Mouse (Mus musculus) inflammation-experienced regulatory T-cells, adult 6 months (primary cell): Measurements from ENCODE around the gene Zfp513. TPM values are rescaled to one million over a fixed set of nuclear protein-coding genes. Genes with fewer than 3 reads are reported as not detected.

Source experiments
- ATAC-seq: one replicate; pipeline ENCODE4 v1.8.0; 2017
- polyA plus RNA-seq, 3 experiments: library from polyadenylated mRNA; unstranded; fragments of 100-300 nt; shearing (Covaris generic); gene quantifications; one replicate each; pipeline ENCODE4 v1.2.1; 2017

Gene Zfp513
- polyA plus RNA-seq, 3 experiments from 2014 or later, result 3.5 to 6.1 (median 5.4) TPM

- no peak for ATAC-seq
Observed at GRCm38 (mm10) chr5:31164878-31165277, 37.2 kb downstream of the Zfp513 start.

GRCm38 (mm10) chr5:31162462-31162861 lies 39.6 kb downstream of the Zfp513 start:
- no peak for ATAC-seq

- peak; percentile 97 for ATAC-seq
Observed at GRCm38 (mm10) chr5:31154152-31154553, 48.0 kb downstream of the Zfp513 start, which contains the start of gene Mpv17. TSS of gene Mpv17 (minus strand) at chr5:31154251.

- no peak for ATAC-seq
Observed at GRCm38 (mm10) chr5:31153516-31154151, 48.5 kb downstream of the Zfp513 start.

- no peak for ATAC-seq
Observed at GRCm38 (mm10) chr5:31151746-31152145, 50.4 kb downstream of the Zfp513 start.

- ATAC-seq, result no peak
Observed at GRCm38 (mm10) chr5:31149781-31150180, 52.3 kb downstream of the Zfp513 start.

Other genes with a start within 250 kb of the Zfp513 start
- 10 to 100 TPM; 56.7 to 79.6 (median 69.0) TPM for gene Preb, start 241.9 kb downstream of the Zfp513 start, polyA plus RNA-seq
- not detected for gene Tcf23, start 233.6 kb downstream of the Zfp513 start, polyA plus RNA-seq
- 10 to 100 TPM; 61.6 to 98.6 (median 81.7) TPM for gene Atraid, start 154.0 kb downstream of the Zfp513 start, polyA plus RNA-seq
- 1 to 10 TPM; 4.9 to 7.0 (median 4.9) TPM for gene Slc5a6, start 153.4 kb downstream of the Zfp513 start, polyA plus RNA-seq
- 10 to 100 TPM in 1 of 3 experiments, 1 to 10 TPM in 2; 5.4 to 11.8 (median 7.8) TPM for gene Cad, start 147.5 kb downstream of the Zfp513 start, polyA plus RNA-seq
- not detected for gene Dnajc5g, start 96.0 kb downstream of the Zfp513 start, polyA plus RNA-seq
- gene Slc30a3, start 94.1 kb downstream of the Zfp513 start, polyA plus RNA-seq, result under 1 TPM in 2 of 3 experiments, not detected in 1; 0.45 to 0.57 TPM
- not detected for gene Trim54, start 85.6 kb downstream of the Zfp513 start, polyA plus RNA-seq
- gene Ucn, start 63.5 kb downstream of the Zfp513 start, polyA plus RNA-seq, result not detected
- gene Mpv17, start 48.1 kb downstream of the Zfp513 start, polyA plus RNA-seq, result 10 to 100 TPM; 40.8 to 67.2 (median 64.2) TPM
- 1 to 10 TPM in 1 of 3 experiments, under 1 TPM in 2; 0.19 to 3.2 (median 0.29) TPM for gene Gm29609, start 22.4 kb downstream of the Zfp513 start, polyA plus RNA-seq
- 100 to 1,000 TPM in 1 of 3 experiments, 10 to 100 TPM in 2; 61.8 to 103 (median 81.3) TPM for gene Gtf3c2, start 22.2 kb downstream of the Zfp513 start, polyA plus RNA-seq
- gene Snx17, start 9.1 kb downstream of the Zfp513 start, polyA plus RNA-seq, result 100 to 1,000 TPM in 2 of 3 experiments, 10 to 100 TPM in 1; 96.4 to 122 (median 119) TPM
- 10 to 100 TPM; 38.7 to 45.8 (median 44.4) TPM for gene Eif2b4, start 8.9 kb downstream of the Zfp513 start, polyA plus RNA-seq
- gene Ppm1g, start 18.4 kb upstream of the Zfp513 start, polyA plus RNA-seq, result 10 to 100 TPM; 38.5 to 63.1 (median 49.7) TPM
- gene Nrbp1, start 38.6 kb upstream of the Zfp513 start, polyA plus RNA-seq, result 100 to 1,000 TPM in 1 of 3 experiments, 10 to 100 TPM in 2; 84.6 to 104 (median 84.9) TPM
- gene Gm9970, start 38.9 kb upstream of the Zfp513 start, polyA plus RNA-seq, result not detected
- gene Krtcap3, start 49.4 kb upstream of the Zfp513 start, polyA plus RNA-seq, result 10 to 100 TPM; 25.8 to 27.7 (median 26.9) TPM
- 1 to 10 TPM; 3.3 to 4.4 (median 4.3) TPM for gene Ift172, start 88.8 kb upstream of the Zfp513 start, polyA plus RNA-seq
- gene Fndc4, start 93.8 kb upstream of the Zfp513 start, polyA plus RNA-seq, result not detected
- under 1 TPM in 2 of 3 experiments, not detected in 1; 0.15 to 0.48 TPM for gene Gckr, start 95.1 kb upstream of the Zfp513 start, polyA plus RNA-seq